Mouse (Mus musculus): Measurements from ENCODE around the gene Ms4a4c.

DNA sequence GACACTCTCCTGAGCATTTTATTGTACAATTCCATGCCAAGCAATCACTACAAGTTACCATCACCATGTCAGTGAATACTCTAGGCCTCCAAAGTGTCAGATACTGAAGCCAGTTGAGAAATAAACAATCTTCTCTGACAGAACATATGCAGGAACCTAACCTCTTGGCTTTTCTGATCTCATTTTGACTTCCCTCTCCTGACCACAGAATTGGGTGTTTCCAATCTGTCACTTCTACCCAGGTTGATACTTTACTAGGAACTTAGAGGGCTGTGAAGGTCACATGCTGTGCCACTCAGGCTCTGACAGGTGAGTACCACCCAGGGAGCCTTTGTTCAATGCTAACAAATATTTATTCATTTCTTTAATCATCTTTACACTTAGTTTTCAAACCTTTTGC lies 42.6 kb upstream of the Ms4a4c start:
- TF ChIP-seq CTCF (IDR thresholded peaks at IDR 0.05; ENCODE audit: low read depth) (no peak), EP300 (IDR thresholded peaks at IDR 0.05; ENCODE audit: low read depth) (no peak)

All from liver, postnatal 0 days (tissue).